Mouse (Mus musculus): ENCODE data around the gene Inip. TPM values are rescaled to one million over a fixed set of nuclear protein-coding genes. Genes with fewer than 3 reads are reported as not detected.

Inip gene
- polyA plus RNA-seq, 1 experiment: 1.6 TPM

DNA sequence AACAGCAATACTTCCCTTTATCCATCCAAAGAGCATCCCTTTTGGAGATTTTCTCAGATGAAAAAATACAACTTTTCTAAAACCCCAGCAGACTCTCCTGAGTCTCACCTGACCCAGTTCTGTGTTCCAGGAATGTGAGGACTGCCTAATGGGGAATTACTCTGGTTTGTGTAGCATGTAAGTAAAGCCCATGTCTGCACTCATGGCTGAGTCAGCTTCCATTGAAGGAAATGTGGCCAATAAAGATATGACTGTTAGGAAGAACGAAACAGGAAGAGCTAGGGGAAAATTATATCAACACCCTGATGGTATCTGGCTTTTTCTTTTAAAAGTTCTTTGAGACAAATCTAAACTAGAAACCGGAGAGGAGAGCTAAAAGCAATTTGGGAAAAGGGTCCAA lies 33.7 kb downstream of the Inip start:
- H3K27me3 ChIP-seq (ENCODE audit: control insufficient read depth): no peaks in the 10 kb centered on the region
- H3K36me3 ChIP-seq (ENCODE audit: control insufficient read depth): peaks cover 42% of the 10 kb centered on the region
- TF ChIP-seq GATA1 (IDR thresholded peaks at IDR 0.05; ENCODE audit: low read length) (no peak), TAL1 (IDR thresholded peaks at IDR 0.05; ENCODE audit: low read length) (no peak)
- H3K4me1 ChIP-seq (ENCODE audit: control insufficient read depth): peaks cover 4% of the 10 kb centered on the region; the same call in 1 of the 2 replicates
- no peak overlapping the region for H3K4me3 ChIP-seq (replicated peaks)
- H3K9me3 ChIP-seq (ENCODE audit: control insufficient read depth, low read length): no peaks in the 10 kb centered on the region

DNA sequence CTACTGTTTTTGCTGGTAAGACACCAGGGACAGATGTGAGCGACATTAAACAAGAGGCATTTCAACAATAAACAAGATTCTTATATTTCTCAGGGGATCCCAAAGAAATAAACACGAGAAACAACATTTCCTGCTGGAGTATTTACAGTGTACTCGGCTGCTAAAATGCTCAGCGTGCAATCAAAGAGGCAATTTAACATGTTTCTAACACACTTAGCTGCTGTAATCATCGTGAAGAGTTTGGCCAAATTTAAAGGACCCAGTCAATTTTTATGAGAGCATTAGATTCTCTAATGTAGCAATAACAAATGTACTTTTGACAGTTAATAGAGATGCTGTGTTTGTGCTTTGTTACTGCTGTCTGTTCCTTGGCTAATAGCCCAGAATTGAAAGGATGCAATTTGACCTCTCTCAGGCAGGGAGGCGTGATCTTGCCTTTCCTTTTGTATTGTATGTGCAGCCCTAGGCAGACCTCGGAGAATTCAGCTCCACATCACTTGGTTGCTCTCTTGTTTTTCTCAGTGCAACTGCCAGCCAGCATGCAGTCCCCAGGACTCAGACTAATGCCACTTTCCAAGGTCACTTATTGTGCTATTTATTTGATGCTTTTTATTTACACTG lies 35.9 kb downstream of the Inip start:
- Histone ChIP-seq H3K27me3 (ENCODE audit: control insufficient read depth) (no peaks in the 10 kb centered on the region), H3K4me1 (ENCODE audit: control insufficient read depth) (peaks cover 4% of the 10 kb centered on the region; the same call in 1 of the 2 replicates), H3K4me3 (replicated peaks) (no peak overlapping the region), H3K36me3 (ENCODE audit: control insufficient read depth) (peaks cover 21% of the 10 kb centered on the region), H3K9me3 (ENCODE audit: control insufficient read depth, low read length) (no peaks in the 10 kb centered on the region)
- TF ChIP-seq TAL1 (IDR thresholded peaks at IDR 0.05; ENCODE audit: low read length) (no peak), GATA1 (IDR thresholded peaks at IDR 0.05; ENCODE audit: low read length) (no peak)

DNA sequence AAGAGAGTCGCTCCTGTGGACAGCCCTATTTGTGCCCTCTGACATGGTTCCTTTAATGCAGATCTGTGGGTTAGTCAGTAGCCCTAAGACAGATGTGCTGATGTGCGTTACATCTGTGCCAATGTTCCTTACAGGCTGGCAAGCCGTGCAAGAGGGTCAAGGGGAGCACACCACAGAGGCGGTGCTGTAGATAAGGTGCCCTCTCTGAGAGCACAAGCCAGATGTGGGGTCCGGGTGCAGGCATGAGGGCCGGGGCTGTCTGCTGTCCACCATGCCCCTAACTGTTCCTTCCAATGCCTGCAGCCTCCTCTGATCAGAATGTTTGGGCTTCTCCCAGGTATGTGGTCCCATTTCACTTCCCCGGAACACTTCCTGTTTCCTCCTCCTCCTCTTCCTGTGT lies 36.4 kb downstream of the Inip start:
- no peaks in the 10 kb centered on the region for H3K9me3 ChIP-seq (ENCODE audit: control insufficient read depth, low read length)
- peaks cover 15% of the 10 kb centered on the region for H3K36me3 ChIP-seq (ENCODE audit: control insufficient read depth)
- no peaks in the 10 kb centered on the region for H3K27me3 ChIP-seq (ENCODE audit: control insufficient read depth)
- no peak overlapping the region for H3K4me3 ChIP-seq (replicated peaks)
- TF ChIP-seq GATA1 (IDR thresholded peaks at IDR 0.05; ENCODE audit: low read length) (no peak), TAL1 (IDR thresholded peaks at IDR 0.05; ENCODE audit: low read length) (no peak)
- H3K4me1 ChIP-seq (ENCODE audit: control insufficient read depth): peaks cover 6% of the 10 kb centered on the region; the same call in 1 of the 2 replicates

DNA sequence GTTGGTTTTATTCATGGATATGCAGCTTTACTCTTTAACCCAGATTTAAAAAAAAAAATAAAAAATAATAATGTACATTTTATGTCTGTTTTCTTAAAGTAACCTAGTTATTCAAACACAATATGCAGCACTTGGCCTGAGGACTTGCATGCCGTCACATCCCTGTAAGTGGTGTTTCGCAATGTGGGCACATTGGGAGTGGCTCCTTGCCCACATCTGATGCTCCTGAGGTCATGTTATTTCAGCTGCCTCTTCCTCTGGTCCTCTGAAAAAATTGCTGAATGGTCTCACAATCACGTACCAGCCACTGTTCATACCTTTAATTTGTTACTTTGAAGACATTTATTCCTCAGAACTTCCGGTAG lies 40.0 kb downstream of the Inip start:
- H3K27me3 ChIP-seq (ENCODE audit: control insufficient read depth): no peaks in the 10 kb centered on the region
- no peaks in the 10 kb centered on the region for H3K36me3 ChIP-seq (ENCODE audit: control insufficient read depth)
- no peak for TF ChIP-seq GATA1 (IDR thresholded peaks at IDR 0.05; ENCODE audit: low read length)
- no peak for TF ChIP-seq TAL1 (IDR thresholded peaks at IDR 0.05; ENCODE audit: low read length)
- H3K4me3 ChIP-seq (replicated peaks): no peak overlapping the region
- H3K9me3 ChIP-seq (ENCODE audit: control insufficient read depth, low read length): no peaks in the 10 kb centered on the region
- peaks cover 5% of the 10 kb centered on the region; the same call in 1 of the 2 replicates for H3K4me1 ChIP-seq (ENCODE audit: control insufficient read depth)

DNA sequence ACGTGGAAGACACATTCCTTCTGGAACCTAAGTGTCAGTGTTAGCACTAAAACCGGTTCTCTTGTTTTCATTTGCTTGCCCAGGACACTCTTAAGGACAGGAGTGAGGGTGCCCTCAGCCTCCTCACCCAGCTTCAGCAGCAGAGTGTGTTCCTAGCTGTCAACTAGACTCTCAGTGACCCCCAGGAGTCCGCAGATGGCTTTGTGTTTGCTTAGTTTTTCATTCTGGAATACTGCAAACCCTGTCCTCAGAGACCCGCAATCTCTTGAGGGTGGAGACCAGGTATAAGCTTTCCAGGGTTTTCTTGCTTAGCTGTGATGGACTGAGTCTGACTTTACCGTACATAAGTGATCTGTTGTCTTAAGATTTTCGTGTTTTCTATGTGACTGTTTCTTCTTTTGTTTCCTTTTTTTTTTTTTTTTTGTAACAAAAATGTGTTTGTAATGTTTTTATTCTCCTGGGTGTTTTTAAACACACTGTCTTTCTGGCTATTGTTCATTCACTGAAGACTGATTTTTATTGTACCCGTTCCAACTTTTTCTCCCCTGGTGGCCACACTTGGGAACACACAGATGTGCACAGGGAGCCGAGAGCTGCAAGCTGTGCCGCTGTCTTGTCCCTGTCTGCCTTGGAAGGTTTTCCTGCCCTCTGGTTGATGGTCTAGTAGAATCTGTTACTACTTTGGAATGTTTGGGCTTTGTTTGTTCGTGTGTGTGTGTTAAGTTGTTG lies 40.6 kb downstream of the Inip start:
- Histone ChIP-seq H3K9me3 (ENCODE audit: control insufficient read depth, low read length) (no peaks in the 10 kb centered on the region), H3K27me3 (ENCODE audit: control insufficient read depth) (no peaks in the 10 kb centered on the region), H3K4me3 (replicated peaks) (no peak overlapping the region), H3K36me3 (ENCODE audit: control insufficient read depth) (no peaks in the 10 kb centered on the region), H3K4me1 (ENCODE audit: control insufficient read depth) (peaks cover 5% of the 10 kb centered on the region; the same call in 1 of the 2 replicates)
- TF ChIP-seq TAL1 (IDR thresholded peaks at IDR 0.05; ENCODE audit: low read length) (no peak), GATA1 (IDR thresholded peaks at IDR 0.05; ENCODE audit: low read length) (no peak)

DNA sequence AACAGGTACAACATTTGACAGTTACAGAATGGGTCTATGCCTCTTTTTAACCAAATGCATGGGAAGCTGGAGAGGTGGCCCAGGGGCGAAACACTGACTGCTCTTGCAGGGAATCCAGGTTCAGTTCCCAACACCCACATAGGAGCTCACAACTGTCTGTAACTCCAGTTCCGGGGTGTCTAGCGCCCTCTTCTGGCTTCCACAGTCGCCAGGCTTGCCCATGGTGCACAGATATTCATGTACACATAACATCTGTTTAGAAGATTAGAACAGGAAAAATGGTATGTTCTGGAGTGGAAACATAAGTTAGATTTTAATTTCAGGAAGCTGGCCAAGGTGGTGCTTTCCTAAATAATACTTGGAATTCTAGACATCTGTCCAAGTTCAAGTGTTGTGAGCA lies 41.4 kb downstream of the Inip start:
- TF ChIP-seq TAL1 (IDR thresholded peaks at IDR 0.05; ENCODE audit: low read length) (no peak), GATA1 (IDR thresholded peaks at IDR 0.05; ENCODE audit: low read length) (no peak)
- H3K36me3 ChIP-seq (ENCODE audit: control insufficient read depth): no peaks in the 10 kb centered on the region; the same call in 1 of the 2 replicates
- no peaks in the 10 kb centered on the region for H3K9me3 ChIP-seq (ENCODE audit: control insufficient read depth, low read length)
- H3K4me1 ChIP-seq (ENCODE audit: control insufficient read depth): peaks cover 4% of the 10 kb centered on the region; the same call in 1 of the 2 replicates
- H3K27me3 ChIP-seq (ENCODE audit: control insufficient read depth): no peaks in the 10 kb centered on the region
- no peak overlapping the region for H3K4me3 ChIP-seq (replicated peaks)

DNA sequence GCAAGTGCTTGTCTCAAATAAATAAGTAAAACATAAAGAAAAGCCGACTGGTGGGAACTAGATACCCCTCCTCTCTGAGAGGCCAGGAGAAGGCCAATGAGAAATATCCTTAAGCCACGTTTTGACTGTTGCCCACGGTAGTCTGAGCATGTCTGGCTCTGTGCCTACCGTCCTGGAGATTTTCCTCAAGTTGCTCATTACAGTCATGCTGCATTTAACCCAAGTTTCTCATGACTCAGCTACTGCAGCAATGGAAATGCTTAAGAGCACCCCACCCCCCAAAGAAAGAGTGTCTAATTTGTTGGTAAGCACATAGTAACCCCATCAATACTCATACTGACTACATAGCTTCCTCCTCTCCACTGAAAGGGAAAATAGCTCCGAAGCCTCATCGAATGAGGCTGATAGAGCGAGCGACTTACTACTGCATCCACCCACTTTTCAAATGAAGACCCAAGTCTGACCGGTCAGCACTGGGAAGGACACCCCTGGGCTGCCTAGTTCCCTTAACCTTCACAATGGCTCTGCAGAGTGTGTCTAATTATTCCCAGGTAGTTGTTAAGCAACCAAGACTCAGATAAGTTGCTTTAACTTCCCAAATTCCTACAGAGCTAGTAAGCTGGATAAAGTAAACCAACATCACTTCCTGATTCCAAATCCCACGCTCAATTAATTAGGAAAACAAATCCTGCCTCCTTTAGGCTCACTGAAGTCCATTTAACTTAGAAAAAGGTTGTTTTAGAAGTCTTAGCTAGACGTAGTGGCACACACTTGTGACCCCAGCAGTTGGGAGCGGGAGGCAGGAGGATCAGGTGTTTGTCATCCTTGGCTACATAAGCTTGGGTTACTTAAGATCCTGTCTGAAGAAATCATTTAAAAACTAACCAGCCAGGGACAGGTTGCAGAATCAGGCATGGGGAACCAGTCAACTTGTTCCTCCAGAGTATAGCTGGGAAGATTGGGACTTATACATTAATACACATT lies 43.6 kb downstream of the Inip start:
- Histone ChIP-seq H3K4me1 (ENCODE audit: control insufficient read depth) (peaks cover 2% of the 10 kb centered on the region; the same call in 1 of the 2 replicates), H3K9me3 (ENCODE audit: control insufficient read depth, low read length) (no peaks in the 10 kb centered on the region), H3K4me3 (replicated peaks) (no peak overlapping the region), H3K27me3 (ENCODE audit: control insufficient read depth) (no peaks in the 10 kb centered on the region), H3K36me3 (ENCODE audit: control insufficient read depth) (peaks cover 2% of the 10 kb centered on the region)
- TF ChIP-seq TAL1 (IDR thresholded peaks at IDR 0.05; ENCODE audit: low read length) (no peak), GATA1 (IDR thresholded peaks at IDR 0.05; ENCODE audit: low read length) (no peak)

DNA sequence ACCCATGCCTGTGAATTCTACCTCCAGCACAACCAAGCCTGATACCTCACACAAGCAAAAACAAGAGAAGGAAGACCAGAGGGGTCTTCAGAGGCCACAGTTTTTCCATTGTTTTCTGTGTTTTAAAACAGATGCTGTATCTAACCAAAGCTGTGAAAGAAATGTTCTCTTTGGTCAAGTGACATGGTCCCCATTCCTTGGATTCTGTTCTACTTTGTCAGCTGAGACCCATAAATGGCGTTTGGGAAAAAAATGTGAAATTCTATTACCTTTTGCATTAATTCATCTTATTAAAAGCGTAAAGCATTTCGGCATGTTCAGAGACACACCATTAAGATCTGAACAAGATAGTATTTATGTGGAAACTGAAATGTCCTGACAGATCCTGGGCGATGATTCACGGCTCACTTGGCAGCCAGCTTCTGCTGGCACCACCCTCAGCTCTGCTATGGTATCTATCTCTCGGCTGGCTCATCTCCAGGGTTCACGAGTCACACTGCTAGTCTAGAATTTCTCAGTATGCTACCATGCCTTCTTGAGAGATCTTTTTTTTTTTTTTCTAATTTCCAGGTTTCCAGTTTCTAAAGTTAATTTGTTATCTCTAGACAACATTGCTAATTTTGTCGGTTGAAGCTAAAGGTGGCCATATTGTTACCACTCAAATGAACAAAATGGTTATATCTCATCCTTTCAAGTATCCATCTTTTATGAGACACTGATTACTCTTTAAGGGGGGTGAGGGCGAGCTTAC lies 44.9 kb downstream of the Inip start:
- no peak overlapping the region for H3K4me3 ChIP-seq (replicated peaks)
- no peaks in the 10 kb centered on the region for H3K9me3 ChIP-seq (ENCODE audit: control insufficient read depth, low read length)
- no peak for TF ChIP-seq GATA1 (IDR thresholded peaks at IDR 0.05; ENCODE audit: low read length)
- TF ChIP-seq TAL1 (IDR thresholded peaks at IDR 0.05; ENCODE audit: low read length): no peak
- peaks cover 2% of the 10 kb centered on the region; the same call in 1 of the 2 replicates for H3K4me1 ChIP-seq (ENCODE audit: control insufficient read depth)
- H3K36me3 ChIP-seq (ENCODE audit: control insufficient read depth): peaks cover 9% of the 10 kb centered on the region
- no peaks in the 10 kb centered on the region for H3K27me3 ChIP-seq (ENCODE audit: control insufficient read depth)
